Mouse (Mus musculus) left cerebral cortex, postnatal 4 days (tissue): ENCODE data around the gene Shroom4. TPM values are rescaled to one million over a fixed set of nuclear protein-coding genes. Genes with fewer than 3 reads are reported as not detected.

Experiments
- DNase-seq: peaks from one replicate; pipeline ENCODE4 v3.0.0-alpha.2; 2022
- intact Hi-C: fragments of 180-260 bp; cut with DNase I; formaldehyde crosslinking; loops from one replicate; pipeline ENCODE4 v1.15.1; 2025
- total RNA-seq, 2 experiments: library from RNA; stranded (reverse); gene quantifications; 2 replicates each; pipeline ENCODE4 v1.2.3; 2021

Gene Shroom4
- total RNA-seq, 2 experiments from 2014 or later, result 6.4 to 6.5 TPM

DNA sequence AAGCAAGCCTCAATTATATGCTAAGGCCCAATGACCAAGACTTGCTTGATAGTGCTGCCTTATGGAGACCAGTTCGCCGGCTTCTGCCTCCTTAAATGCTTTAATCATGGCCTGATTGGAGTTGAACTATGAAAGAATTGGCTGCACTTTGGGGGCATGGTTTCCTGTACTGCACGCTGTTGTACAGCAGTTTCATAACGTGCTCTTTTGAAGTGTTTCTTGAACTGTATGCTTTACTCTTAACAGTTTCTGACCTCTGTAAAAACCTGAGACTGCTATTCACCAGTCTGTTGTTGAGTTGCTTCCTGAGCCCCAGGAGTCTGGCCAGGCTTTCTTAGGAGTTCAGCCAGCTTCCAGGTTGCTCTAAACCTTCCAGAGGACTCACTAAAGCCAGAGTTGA, 90.8 kb downstream of the Shroom4 start:
- intact Hi-C loops, result no loop called here
- DNase-seq, result no peak

GRCm38 (mm10) chrX:6495456-6495855, 95.8 kb downstream of the Shroom4 start:
- DNase-seq, result no peak
- intact Hi-C loops, result no loop called here

DNA sequence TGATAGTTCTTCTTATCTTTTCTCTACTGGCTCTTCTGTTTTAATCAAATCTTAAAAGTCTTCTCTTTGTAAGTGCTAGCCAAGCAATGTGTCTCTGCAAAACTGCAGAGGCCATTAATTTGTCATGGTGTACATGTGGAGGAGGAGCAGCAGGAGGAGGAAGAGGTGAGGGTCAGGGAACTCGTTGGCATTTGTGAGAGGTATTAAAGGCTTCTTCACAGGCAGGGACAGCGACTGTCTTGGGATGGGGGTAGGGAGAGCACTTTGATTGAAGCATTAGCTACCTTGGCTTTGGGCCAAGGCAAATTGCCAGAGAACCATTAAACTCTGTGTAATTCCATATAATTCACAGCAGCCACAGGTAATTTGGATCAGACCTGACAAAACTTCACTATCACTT, 96.7 kb downstream of the Shroom4 start:
- no peak for DNase-seq
- intact Hi-C loops, result no loop called here

GRCm38 (mm10) chrX:6501850-6502249, 102.2 kb downstream of the Shroom4 start:
- DNase-seq, result no peak
- intact Hi-C loops, result no loop called here

DNA sequence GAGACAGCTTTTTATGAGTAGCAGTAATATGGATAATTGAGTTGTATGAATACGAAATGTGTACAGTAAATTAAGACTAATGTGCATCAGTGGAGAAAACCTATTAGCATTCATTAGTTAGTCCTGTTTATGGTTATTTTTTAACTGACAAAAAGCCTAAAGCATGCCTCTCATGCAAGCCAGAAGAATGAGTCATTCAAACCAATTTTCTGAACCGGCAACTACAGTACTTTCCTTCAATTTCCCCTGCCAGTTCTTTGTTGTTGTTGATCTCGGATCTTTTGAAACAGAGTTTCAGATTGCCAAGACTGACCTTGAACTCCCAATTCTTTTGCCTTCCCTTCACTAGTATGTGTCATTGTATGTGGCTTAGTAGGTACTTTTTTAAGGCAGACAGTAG, 117.6 kb downstream of the Shroom4 start:
- intact Hi-C loops, result no loop called here
- DNase-seq, result no peak

DNA sequence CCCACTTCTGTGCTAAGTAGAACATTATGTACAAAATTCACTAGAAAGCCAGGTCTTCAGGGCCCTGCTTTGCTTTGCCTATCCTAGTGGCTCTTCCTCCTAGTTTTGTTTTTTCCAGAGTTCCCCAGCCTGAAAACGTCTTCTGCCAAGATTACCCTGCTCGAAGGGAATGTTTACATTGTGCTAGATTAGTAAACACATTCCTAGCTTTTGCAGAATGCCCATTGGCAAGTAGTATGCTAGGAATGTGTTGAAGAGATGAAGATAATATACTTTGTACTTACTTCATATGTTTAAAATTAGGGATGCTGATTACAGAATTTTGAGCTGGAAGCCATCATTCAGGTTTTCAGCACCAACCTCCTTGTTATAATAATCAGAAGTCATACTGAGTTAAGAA, 118.8 kb downstream of the Shroom4 start:
- DNase-seq, result no peak
- intact Hi-C loops, result no loop called here

DNA sequence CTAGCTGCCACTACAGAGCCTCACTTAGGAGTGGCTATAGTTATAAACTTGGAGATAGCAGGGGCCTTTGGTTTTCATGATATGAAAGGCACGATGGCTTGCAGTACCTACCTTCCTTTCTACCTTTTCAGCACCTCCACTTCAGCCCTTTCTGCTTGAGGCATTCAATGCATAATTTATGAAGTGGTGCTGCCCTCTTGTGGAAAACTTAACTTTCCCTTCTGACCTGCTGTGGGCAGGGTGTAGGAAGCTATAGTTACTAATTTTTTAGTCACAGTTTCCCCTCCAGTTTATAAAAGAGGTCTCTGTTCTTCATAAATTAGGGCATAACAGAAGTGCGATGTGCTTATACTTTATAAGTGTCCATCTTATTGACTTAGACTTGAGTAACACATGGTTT, 123.3 kb downstream of the Shroom4 start:
- intact Hi-C loops, result no loop called here
- no peak for DNase-seq

DNA sequence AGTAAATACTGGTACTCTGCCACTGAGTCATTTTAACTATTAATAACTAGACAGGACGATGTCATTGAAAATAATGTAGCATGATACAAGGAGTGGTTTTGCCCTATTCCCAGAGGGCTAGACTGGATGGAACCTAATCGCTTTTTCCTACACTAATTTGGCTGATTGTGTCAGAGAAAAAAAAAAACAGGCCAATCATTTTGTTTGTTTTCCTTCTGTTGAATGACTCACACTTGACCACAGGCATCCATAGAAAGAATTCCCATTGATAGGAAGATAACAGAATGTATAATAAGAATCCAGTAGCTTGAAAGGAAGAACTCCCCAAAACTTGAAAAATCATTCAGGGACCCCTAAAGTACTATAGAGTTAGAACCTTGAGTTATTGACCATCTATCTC, 137.0 kb downstream of the Shroom4 start:
- intact Hi-C loops, result no loop called here
- DNase-seq, result no peak

- DNase-seq, result no peak
- intact Hi-C loops, result no loop called here
Measured at GRCm38 (mm10) chrX:6537689-6538088, 138.0 kb downstream of the Shroom4 start.

GRCm38 (mm10) chrX:6565066-6565465, 165.4 kb downstream of the Shroom4 start:
- intact Hi-C loops, result no loop called here
- no peak for DNase-seq

DNA sequence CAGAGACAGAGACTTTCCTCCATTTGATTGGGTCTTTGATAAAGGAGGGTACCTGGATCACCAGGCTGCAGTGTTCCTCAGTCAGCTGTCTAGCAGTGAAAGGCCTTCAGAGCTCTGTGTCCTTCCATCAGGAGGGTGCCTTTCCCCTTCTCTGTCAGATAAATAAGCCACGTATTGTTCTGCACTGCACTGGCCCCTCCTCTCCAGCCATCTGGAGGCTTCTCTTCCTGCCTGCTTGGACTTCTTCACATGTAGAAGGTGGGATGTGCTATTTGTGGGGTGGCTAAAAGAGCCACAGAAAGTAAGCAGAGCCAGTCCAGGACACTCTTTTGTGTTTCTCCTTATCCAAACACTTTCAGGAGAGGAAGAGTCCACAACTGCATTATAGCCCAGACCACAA, 174.9 kb downstream of the Shroom4 start:
- intact Hi-C loops, result no loop called here
- DNase-seq, result no peak

GRCm38 (mm10) chrX:6577001-6577400, 177.3 kb downstream of the Shroom4 start:
- DNase-seq, result no peak

DNA sequence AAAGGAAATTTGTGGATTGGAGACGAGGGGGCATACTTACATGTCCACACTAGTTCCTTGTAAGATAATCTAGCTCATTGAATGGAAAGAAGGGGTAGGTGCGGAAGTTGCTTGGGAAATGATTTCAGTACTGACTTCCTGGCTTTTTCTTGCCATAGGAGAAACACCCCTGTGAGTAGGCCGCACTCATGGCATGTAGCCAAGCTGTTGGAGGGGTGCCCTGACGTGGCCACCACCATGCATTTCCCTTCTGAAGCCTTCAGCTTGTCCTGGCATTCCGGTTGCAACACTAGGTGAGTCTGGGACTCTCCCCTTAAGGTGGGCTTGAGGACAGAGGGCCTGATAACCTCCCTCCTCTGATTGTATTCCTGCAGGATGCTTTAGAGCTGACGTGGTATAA, 181.0 kb downstream of the Shroom4 start:
- peak; percentile 2 for DNase-seq
- intact Hi-C loops, result no loop called here

More at GRCm38 (mm10) chrX:6577001-6577400, 177.3 kb downstream of the Shroom4 start:
- intact Hi-C loops, result no loop called here

- DNase-seq, result no peak
- intact Hi-C loops, result no loop called here
Measured at GRCm38 (mm10) chrX:6581181-6581580, 181.5 kb downstream of the Shroom4 start.

DNA sequence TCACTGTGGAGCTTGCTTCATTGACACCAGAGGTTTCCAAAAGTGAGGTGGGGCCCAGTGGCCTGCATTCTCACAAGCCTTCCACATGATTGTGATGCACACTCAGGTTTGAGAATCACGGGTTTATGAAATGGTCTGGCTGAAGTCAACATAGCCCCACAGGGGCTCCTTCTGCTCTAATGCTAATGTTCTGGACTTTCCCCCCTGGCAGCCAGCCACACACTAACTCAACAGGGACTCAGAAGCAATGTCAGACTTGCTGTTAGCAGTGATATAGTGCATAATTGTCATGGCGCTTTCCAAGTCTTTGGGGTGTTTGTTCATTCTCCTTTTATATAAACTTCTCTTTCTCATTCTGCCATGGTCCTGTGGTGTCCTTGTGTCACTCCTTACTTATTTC, 183.0 kb downstream of the Shroom4 start:
- intact Hi-C loops, result no loop called here
- peak; percentile 18 for DNase-seq

DNA sequence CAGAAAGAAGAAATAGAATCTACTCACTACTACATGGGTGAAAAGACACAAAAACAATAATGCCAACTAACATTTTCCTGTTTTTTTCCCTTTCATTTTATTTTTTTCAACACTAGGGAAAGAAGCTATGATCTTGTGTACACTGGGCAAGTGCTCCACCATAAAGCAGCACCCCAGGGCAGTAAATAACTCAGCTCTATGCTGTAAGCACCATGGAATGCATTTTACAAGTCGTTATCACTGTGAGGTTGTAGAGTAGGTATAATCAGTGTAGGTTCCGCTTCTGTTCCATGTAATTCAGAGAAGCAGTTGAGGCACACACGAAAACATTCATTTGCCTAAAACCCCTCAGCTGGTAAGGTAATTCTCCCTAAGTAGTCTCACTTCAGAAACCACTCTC, 194.5 kb downstream of the Shroom4 start:
- no peak for DNase-seq
- intact Hi-C loops, result no loop called here

DNA sequence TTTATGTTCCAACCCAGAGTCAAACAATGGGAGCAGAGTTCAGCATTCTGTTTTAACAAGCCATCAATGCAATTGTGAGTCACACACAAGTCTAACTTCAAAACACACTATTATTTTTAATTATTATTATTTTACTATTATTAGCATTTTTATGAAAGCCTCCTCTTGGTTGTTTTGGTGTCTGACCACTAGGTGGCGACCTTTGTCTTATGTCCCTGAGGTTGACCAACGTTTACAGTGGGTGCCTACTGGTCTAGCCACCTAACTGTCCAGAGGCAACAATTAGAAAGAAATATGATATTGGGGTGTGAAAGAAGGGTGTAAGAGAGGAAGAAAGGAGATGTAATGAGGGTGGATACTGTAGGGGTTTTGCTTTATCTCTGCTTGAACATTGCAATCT, 254.4 kb downstream of the Shroom4 start:
- intact Hi-C loops, result no loop called here
- DNase-seq, result peak; percentile 4

- intact Hi-C loops, result no loop called here
- DNase-seq, result no peak
Measured at GRCm38 (mm10) chrX:6658820-6659324, 259.2 kb downstream of the Shroom4 start.

Other genes with a start within 250 kb of the Shroom4 start
- gene Nudt10, start 226.8 kb upstream of the Shroom4 start, total RNA-seq, result 10 to 100 TPM; 31.8 to 46.4 TPM
- gene Bmp15, start 79.1 kb upstream of the Shroom4 start, total RNA-seq, result under 1 TPM; 0.20 to 0.44 TPM